ENCODE assay signal across 7 mouse cellular contexts in the genomic region with DNA sequence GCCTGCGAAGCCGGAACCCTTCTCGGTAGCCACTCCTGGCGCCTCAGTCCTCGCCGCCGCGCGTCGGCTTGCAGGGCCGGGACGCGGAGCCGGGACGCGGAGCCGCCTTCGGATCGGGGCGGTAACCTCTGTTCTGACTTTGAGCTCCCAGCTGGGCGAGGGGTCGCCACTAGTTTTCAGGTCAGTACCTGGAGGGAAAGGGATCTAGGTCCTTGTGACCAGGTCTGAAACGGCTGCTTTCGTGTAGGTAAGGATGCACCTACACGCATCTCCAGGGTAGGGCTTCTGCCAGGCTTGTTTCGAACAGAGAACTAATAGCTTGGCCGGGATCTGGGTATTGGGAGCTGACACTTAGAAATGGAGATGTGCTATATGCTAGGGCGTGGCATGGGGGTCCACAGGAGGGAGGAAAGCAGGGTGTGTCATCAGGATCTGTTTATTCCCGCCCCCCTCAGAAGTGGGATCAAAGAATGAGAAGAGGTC. TPM values are rescaled to one million over a fixed set of nuclear protein-coding genes. Genes with fewer than 3 reads are reported as not detected.
DNase-seq lines count a peak whose midpoint lies in the region; ATAC-seq lines count a peak whose summit lies in the region.

No protein-coding gene starts in this region.

- WGBS in embryonic facial prominence, embryonic 15.5 days, result under 1% methylated on average over 29 of the region's 29 CpGs
- WGBS in limb, embryonic 10.5 days, result 0% methylated on average over 29 of the region's 29 CpGs
- WGBS in neural tube, embryonic 12.5 days, result under 1% methylated on average over 29 of the region's 29 CpGs

- peak overlapping the region; percentile 98 for H3K4me3 ChIP-seq in embryonic facial prominence, embryonic 15.5 days (replicated peaks)
- H3K4me3 ChIP-seq in limb, embryonic 10.5 days, result peak overlapping the region; percentile 77
- H3K4me3 ChIP-seq in neural tube, embryonic 12.5 days, result peak overlapping the region; percentile 81

- no peaks in the 10 kb centered on the region for H3K27me3 ChIP-seq in embryonic facial prominence, embryonic 15.5 days
- no peaks in the 10 kb centered on the region for H3K27me3 ChIP-seq in limb, embryonic 10.5 days (ENCODE audit: low read depth, poor library complexity, severe bottlenecking)
- H3K27me3 ChIP-seq in neural tube, embryonic 12.5 days (replicated peaks), result no peaks in the 10 kb centered on the region

- DNase-seq in ovary, postnatal 14 days (ENCODE audit: low spot score), result peak; percentile 5
- DNase-seq in ovary, adult 18-20 months (ENCODE audit: low spot score), result no peak
- DNase-seq in limb, embryonic 10.5 days (ENCODE audit: low spot score), result no peak
- no peak for DNase-seq in cerebellum, adult 9-11 months
- no peak for DNase-seq in cerebellum, adult 9-10 months

- H3K36me3 ChIP-seq in embryonic facial prominence, embryonic 15.5 days, result no peaks in the 10 kb centered on the region
- H3K36me3 ChIP-seq in limb, embryonic 10.5 days, result peaks cover 24% of the 10 kb centered on the region
- no peaks in the 10 kb centered on the region for H3K36me3 ChIP-seq in neural tube, embryonic 12.5 days

- H3K4me2 ChIP-seq in embryonic facial prominence, embryonic 15.5 days (replicated peaks), result peak overlapping the region; percentile 64
- H3K4me2 ChIP-seq in neural tube, embryonic 12.5 days (replicated peaks), result peak overlapping the region; percentile 84

- no peaks in the 10 kb centered on the region for H3K9me3 ChIP-seq in embryonic facial prominence, embryonic 15.5 days (replicated peaks)
- no peaks in the 10 kb centered on the region for H3K9me3 ChIP-seq in limb, embryonic 10.5 days (replicated peaks)
- no peaks in the 10 kb centered on the region for H3K9me3 ChIP-seq in neural tube, embryonic 12.5 days

- peak overlapping the region; percentile 37 for H3K9ac ChIP-seq in embryonic facial prominence, embryonic 15.5 days
- H3K9ac ChIP-seq in neural tube, embryonic 12.5 days, result peak overlapping the region; percentile 61

- H3K27ac ChIP-seq in embryonic facial prominence, embryonic 15.5 days (replicated peaks), result peak overlapping the region; percentile 36; the same call in 1 of the 2 replicates
- peak overlapping the region; percentile 94 for H3K27ac ChIP-seq in limb, embryonic 10.5 days
- no peak overlapping the region for H3K27ac ChIP-seq in neural tube, embryonic 12.5 days

- ATAC-seq in embryonic facial prominence, embryonic 15.5 days (ENCODE audit: insufficient number of reproducible peaks, low FRiP score, low TSS enrichment, low read depth), result 0 out of 2 replicates have a peak, but pooled peaks have one; percentile 8
- ATAC-seq in neural tube, embryonic 12.5 days (ENCODE audit: low FRiP score, low read depth), result peak; percentile 57; the same call in 1 of the 2 replicates

- H3K4me1 ChIP-seq in embryonic facial prominence, embryonic 15.5 days, result peaks cover 14% of the 10 kb centered on the region
- H3K4me1 ChIP-seq in limb, embryonic 10.5 days, result peaks cover 10% of the 10 kb centered on the region
- peaks cover 15% of the 10 kb centered on the region for H3K4me1 ChIP-seq in neural tube, embryonic 12.5 days

RNA-seq across cellular contexts. Expression of a gene that starts 0.4 kb away (rescaled TPM):
- polyA plus RNA-seq in embryonic facial prominence, embryonic 15.5 days (2015; fragmentation: Nextera tagmentation; extraction: Ambion mirVana), result 12.5 and 14.8 TPM in 2 replicates
- 18.3 and 21.2 TPM in 2 replicates for polyA plus RNA-seq in limb, embryonic 10.5 days (2016; fragmentation: Nextera tagmentation; extraction: Ambion mirVana)
- 14.3 and 14.8 TPM in 2 replicates for polyA plus RNA-seq in neural tube, embryonic 12.5 days (2016; fragmentation: Nextera tagmentation; extraction: Ambion mirVana)

RNA-seq across cellular contexts. Expression of a gene that starts 22.6 kb away (rescaled TPM):
- 20.4 and 21.6 TPM in 2 replicates for polyA plus RNA-seq in embryonic facial prominence, embryonic 15.5 days (2015; fragmentation: Nextera tagmentation; extraction: Ambion mirVana)
- 14.9 and 19.6 TPM in 2 replicates for polyA plus RNA-seq in limb, embryonic 10.5 days (2016; fragmentation: Nextera tagmentation; extraction: Ambion mirVana)
- polyA plus RNA-seq in neural tube, embryonic 12.5 days (2016; fragmentation: Nextera tagmentation; extraction: Ambion mirVana), result 26.0 and 26.5 TPM in 2 replicates

RNA-seq across cellular contexts. Expression of a gene that starts 33.6 kb away (rescaled TPM):
- 0.34 and 0.47 TPM in 2 replicates for polyA plus RNA-seq in embryonic facial prominence, embryonic 15.5 days (2015; fragmentation: Nextera tagmentation; extraction: Ambion mirVana)
- 0.03 and 0.15 TPM in 2 replicates for polyA plus RNA-seq in limb, embryonic 10.5 days (2016; fragmentation: Nextera tagmentation; extraction: Ambion mirVana)
- polyA plus RNA-seq in neural tube, embryonic 12.5 days (2016; fragmentation: Nextera tagmentation; extraction: Ambion mirVana), result 0.18 and 0.24 TPM in 2 replicates
